Mouse (Mus musculus): ENCODE measurements around the gene Prim2. TPM values are rescaled to one million over a fixed set of nuclear protein-coding genes. Genes with fewer than 3 reads are reported as not detected.
A peak's percentile ranks its signal among the peaks of the same experiment; 100 is the strongest.

Prim2 gene
- polyA plus RNA-seq, 1 experiment from 2014 or later, result 16.1 TPM

DNA sequence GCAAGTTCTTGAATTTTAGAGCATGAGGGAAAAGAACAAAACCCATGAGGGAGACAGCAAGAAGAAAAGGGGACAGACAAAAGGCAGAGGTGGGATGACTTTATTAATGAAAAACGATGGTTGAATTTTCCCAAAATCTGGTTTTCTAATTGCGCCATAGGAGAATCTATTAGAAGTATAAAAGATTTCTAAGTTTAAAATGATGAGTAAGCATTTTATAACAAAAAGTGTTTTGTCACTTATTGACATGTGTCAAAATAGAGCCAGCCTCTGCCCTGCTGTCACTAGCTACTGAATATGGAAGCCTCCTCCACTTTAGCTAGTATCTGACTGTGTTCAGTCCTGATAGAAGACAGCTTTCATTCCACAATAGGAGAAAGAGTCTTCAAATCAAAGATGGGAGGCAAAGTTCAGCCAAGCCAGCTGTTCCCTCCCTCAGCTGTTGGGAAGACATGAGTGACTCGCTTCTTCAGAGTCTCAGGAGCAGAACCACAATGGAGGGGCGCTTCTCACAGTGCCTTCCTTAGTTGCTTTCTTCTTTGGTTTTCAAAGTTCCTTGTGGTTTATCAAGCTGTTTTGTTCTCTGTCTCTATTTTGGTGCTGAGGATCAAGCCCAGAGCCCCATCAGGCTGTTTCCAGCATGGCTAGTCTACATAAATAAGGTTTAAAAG lies 75.7 kb downstream of the Prim2 start:
- TF ChIP-seq CTCF (IDR thresholded peaks at IDR 0.05; ENCODE audit: low read depth), result no peak
- WGBS, result 83% methylated on average over 4 of the region's 4 CpGs
- Histone ChIP-seq H3K27me3 (ENCODE audit: insufficient read depth, low read length) (no peaks in the 10 kb centered on the region), H3K36me3 (ENCODE audit: insufficient read depth, low read length) (no peaks in the 10 kb centered on the region), H3K27ac (no peak overlapping the region), H3K4me1 (replicated peaks; ENCODE audit: insufficient read depth, low read length) (no peaks in the 10 kb centered on the region), H3K9ac (ENCODE audit: low read depth, low read length) (no peak overlapping the region), H3K9me3 (replicated peaks; ENCODE audit: low read length) (no peaks in the 10 kb centered on the region), H3K4me2 (ENCODE audit: low read length) (no peak overlapping the region), H3K4me3 (replicated peaks; ENCODE audit: low read depth, low read length) (no peak overlapping the region)
- no peak for DNase-seq (ENCODE audit: low spot score)
- ATAC-seq (replicated peaks; ENCODE audit: low FRiP score, low read depth), result no peak

DNA sequence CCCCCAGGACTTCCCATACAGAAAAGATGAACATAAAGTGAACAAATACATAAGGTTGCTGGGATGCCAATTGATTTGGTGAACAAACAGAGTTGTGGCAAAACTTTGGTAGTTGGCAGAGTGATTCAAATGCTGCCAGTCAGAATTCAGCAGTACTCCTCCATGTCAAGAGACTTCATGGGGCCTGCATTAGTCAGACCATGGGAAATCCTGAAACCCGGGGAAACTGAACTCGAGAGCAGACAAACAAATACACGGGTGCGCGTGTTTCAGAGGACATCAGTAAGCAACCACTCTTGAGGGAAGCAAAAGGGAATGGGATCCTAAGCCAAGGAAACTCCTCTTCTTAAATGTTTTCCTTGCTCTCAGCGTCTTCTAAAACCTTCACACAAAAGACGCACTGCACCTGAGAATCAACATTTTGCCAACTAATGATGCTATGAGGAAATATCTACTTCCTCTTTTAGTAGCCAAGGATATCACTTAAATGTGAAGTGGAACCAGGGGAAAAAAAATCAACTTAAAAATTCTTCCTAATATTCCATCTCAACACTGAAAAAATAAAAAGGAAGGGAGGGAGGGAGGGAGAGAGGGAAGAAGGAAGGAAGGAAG lies 77.5 kb downstream of the Prim2 start:
- ATAC-seq (replicated peaks; ENCODE audit: low FRiP score, low read depth), result no peak
- H3K27ac ChIP-seq, result no peak overlapping the region
- WGBS, result 88% methylated on average over 7 of the region's 7 CpGs
- no peak overlapping the region for H3K4me2 ChIP-seq (ENCODE audit: low read length)
- no peak overlapping the region for H3K9ac ChIP-seq (ENCODE audit: low read depth, low read length)
- no peaks in the 10 kb centered on the region for H3K9me3 ChIP-seq (replicated peaks; ENCODE audit: low read length)
- DNase-seq (ENCODE audit: low spot score), result no peak
- no peaks in the 10 kb centered on the region for H3K36me3 ChIP-seq (ENCODE audit: insufficient read depth, low read length)
- H3K27me3 ChIP-seq (ENCODE audit: insufficient read depth, low read length), result no peaks in the 10 kb centered on the region
- no peak overlapping the region for H3K4me3 ChIP-seq (replicated peaks; ENCODE audit: low read depth, low read length)
- no peak for TF ChIP-seq CTCF (IDR thresholded peaks at IDR 0.05; ENCODE audit: low read depth)
- no peaks in the 10 kb centered on the region for H3K4me1 ChIP-seq (replicated peaks; ENCODE audit: insufficient read depth, low read length)

DNA sequence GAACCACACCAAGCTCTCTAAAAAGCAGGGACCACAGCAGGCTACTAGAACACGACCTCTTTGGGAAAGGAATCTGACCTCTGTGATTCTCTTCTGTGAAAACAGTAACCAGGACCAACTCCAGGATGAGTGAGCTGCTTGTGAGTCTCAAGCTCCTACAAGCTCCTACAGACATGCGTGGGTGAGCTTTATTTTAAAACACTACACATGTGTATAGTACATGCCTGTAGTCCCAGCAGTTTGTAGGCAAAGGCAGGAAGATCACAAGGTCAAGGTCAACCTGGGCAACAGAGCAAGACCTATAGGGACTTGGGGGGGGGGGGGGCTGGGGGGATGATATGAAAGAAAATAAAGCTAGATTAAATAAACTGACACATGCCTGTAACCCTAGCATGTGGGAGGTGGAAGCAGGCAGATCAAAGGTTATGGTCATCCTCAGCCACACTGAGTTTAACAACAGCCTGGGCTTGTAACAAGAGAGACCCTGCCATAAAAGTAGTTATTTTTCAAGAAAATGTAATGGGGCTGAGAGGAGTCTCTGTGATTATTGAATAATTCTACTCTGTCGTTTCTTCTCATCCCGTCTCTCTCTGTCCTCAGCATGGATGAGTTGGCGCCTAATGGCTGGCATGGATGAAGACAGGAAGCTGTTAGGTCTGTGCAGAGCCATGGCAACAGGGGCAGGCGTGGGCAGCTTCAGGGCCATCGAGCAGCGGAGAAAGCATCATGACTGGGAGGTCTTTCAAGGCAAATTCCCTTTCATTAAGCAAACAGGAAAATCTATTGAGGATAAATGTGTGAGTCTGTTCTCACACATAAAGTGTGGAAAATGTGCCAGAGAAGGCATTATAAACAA lies 78.8 kb downstream of the Prim2 start:
- Histone ChIP-seq H3K27ac (no peak overlapping the region), H3K27me3 (ENCODE audit: insufficient read depth, low read length) (no peaks in the 10 kb centered on the region), H3K9ac (ENCODE audit: low read depth, low read length) (no peak overlapping the region), H3K9me3 (replicated peaks; ENCODE audit: low read length) (no peaks in the 10 kb centered on the region), H3K4me2 (ENCODE audit: low read length) (no peak overlapping the region), H3K36me3 (ENCODE audit: insufficient read depth, low read length) (no peaks in the 10 kb centered on the region), H3K4me1 (replicated peaks; ENCODE audit: insufficient read depth, low read length) (no peaks in the 10 kb centered on the region), H3K4me3 (replicated peaks; ENCODE audit: low read depth, low read length) (no peak overlapping the region)
- 41% methylated on average over 8 of the region's 8 CpGs for WGBS
- ATAC-seq (replicated peaks; ENCODE audit: low FRiP score, low read depth), result peak; percentile 52; the same call in 1 of the 2 replicates
- DNase-seq (ENCODE audit: low spot score), result peak; percentile 65
- no peak for TF ChIP-seq CTCF (IDR thresholded peaks at IDR 0.05; ENCODE audit: low read depth)

DNA sequence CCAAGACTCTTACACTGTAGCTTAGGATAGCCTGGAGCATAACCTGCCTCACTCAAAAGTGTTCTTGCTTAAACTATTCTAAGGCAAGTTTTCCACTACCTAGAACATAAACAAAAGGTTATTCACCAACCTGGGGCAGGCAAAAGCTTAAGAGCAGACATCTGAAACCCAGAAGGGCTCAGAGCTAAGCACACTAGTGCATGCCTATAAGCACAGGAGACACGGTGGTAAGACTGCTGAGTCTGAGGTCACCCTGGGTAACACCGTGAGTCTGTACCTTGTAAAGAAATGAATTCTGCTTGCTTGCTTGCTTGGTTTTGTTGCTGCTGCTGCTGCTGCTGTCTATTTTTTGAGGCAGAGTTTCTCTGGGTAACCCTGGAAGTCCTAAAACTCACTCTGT lies 80.1 kb downstream of the Prim2 start:
- Histone ChIP-seq H3K9ac (ENCODE audit: low read depth, low read length) (no peak overlapping the region), H3K27me3 (ENCODE audit: insufficient read depth, low read length) (no peaks in the 10 kb centered on the region), H3K36me3 (ENCODE audit: insufficient read depth, low read length) (no peaks in the 10 kb centered on the region), H3K4me1 (replicated peaks; ENCODE audit: insufficient read depth, low read length) (no peaks in the 10 kb centered on the region), H3K4me3 (replicated peaks; ENCODE audit: low read depth, low read length) (no peak overlapping the region), H3K4me2 (ENCODE audit: low read length) (no peak overlapping the region), H3K27ac (no peak overlapping the region), H3K9me3 (replicated peaks; ENCODE audit: low read length) (no peaks in the 10 kb centered on the region)
- ATAC-seq (replicated peaks; ENCODE audit: low FRiP score, low read depth), result no peak
- DNase-seq (ENCODE audit: low spot score), result no peak
- no peak for TF ChIP-seq CTCF (IDR thresholded peaks at IDR 0.05; ENCODE audit: low read depth)
- 39% methylated on average over 2 of the region's 2 CpGs for WGBS

DNA sequence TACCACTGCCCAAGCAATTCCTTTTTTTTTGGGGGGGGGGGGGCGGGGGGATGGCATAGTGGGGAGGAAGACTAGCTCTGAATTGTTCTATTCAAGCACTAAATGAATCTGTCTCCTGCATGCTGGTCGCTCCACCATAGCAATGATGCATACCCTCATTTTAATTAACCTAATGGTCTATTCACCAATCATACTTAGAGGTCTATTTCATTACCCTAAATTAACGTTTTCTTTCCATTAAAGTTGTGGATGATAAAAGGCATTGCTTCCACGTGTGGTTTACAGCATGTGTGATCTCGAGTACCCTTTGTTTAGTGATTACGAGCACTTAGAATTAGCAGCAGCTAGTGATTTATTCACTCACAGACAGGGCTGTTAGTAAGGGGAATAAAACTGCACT lies 81.0 kb downstream of the Prim2 start:
- WGBS, result 31% methylated on average over 5 of the region's 6 CpGs
- H3K27me3 ChIP-seq (ENCODE audit: insufficient read depth, low read length), result no peaks in the 10 kb centered on the region
- H3K9me3 ChIP-seq (replicated peaks; ENCODE audit: low read length), result no peaks in the 10 kb centered on the region
- no peaks in the 10 kb centered on the region for H3K4me1 ChIP-seq (replicated peaks; ENCODE audit: insufficient read depth, low read length)
- no peak overlapping the region for H3K27ac ChIP-seq
- no peak; the same call in 1 of the 2 replicates for ATAC-seq (replicated peaks; ENCODE audit: low FRiP score, low read depth)
- H3K4me2 ChIP-seq (ENCODE audit: low read length), result no peak overlapping the region
- H3K9ac ChIP-seq (ENCODE audit: low read depth, low read length), result no peak overlapping the region
- no peak overlapping the region for H3K4me3 ChIP-seq (replicated peaks; ENCODE audit: low read depth, low read length)
- DNase-seq (ENCODE audit: low spot score), result no peak
- no peaks in the 10 kb centered on the region for H3K36me3 ChIP-seq (ENCODE audit: insufficient read depth, low read length)
- no peak for TF ChIP-seq CTCF (IDR thresholded peaks at IDR 0.05; ENCODE audit: low read depth)

DNA sequence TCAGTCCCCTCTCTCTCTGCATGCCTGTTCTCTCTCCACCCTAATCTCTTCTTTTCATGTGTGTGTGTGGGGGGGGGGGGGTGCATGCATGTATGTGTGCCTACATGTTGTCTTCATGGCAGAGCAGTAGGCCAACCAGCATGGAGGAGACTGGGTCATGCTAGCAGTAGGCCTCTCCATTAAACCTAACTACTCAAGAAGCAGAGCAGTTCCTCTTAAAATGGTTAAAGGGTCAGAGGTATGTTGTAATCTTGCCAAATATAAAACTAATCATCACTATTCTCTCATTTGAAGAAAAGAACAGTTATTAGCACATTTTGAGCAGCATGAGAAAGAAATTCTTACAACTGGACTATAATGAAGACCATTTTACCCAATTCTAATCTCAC lies 85.0 kb downstream of the Prim2 start:
- no peaks in the 10 kb centered on the region for H3K4me1 ChIP-seq (replicated peaks; ENCODE audit: insufficient read depth, low read length)
- DNase-seq (ENCODE audit: low spot score) (no peak), ATAC-seq (replicated peaks; ENCODE audit: low FRiP score, low read depth) (no peak)
- no peak for TF ChIP-seq CTCF (IDR thresholded peaks at IDR 0.05; ENCODE audit: low read depth)
- H3K4me3 ChIP-seq (replicated peaks; ENCODE audit: low read depth, low read length), result no peak overlapping the region
- no peaks in the 10 kb centered on the region for H3K36me3 ChIP-seq (ENCODE audit: insufficient read depth, low read length)
- H3K9me3 ChIP-seq (replicated peaks; ENCODE audit: low read length), result no peaks in the 10 kb centered on the region
- H3K27me3 ChIP-seq (ENCODE audit: insufficient read depth, low read length), result no peaks in the 10 kb centered on the region
- no peak overlapping the region for H3K27ac ChIP-seq
- H3K9ac ChIP-seq (ENCODE audit: low read depth, low read length), result no peak overlapping the region
- no peak overlapping the region for H3K4me2 ChIP-seq (ENCODE audit: low read length)

Data from kidney, postnatal 0 days (tissue).